Mouse (Mus musculus) layer of hippocampus, postnatal 10 days (tissue): ENCODE results near the gene Mpped2. TPM values are rescaled to one million over a fixed set of nuclear protein-coding genes. Genes with fewer than 3 reads are reported as not detected.
A peak's percentile ranks its signal among the peaks of the same experiment; 100 is the strongest.

Source experiments
- DNase-seq, 2 experiments: peaks; one replicate each; pipeline ENCODE4 v3.0.0; 2021; ENCODE audit warnings: low spot score in 2 of 2
- total RNA-seq, 2 experiments: library from RNA; stranded (reverse); gene quantifications; 2 replicates each; pipeline ENCODE4 v1.2.3; 2021

The Mpped2 gene
- total RNA-seq, 2 experiments from 2014 or later: 40.8 to 46.8 TPM

DNA sequence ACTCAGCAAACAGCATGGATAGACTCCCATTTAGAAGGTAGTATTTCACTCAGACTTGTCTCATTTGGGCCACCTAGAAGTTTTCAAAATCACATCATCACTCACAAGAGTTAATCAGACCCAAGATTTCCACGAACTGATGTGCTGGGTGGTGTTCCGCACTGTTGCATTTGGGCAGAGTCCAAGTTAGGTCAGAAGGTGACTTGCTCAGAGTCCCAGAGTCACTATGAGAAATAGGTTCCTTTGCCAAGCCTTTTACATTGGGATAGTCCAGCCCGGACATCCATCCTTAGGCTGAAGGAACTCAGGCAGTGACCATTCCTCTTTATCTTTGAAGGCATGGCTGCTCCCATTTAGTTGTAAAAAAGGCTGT, 97.2 kb downstream of the Mpped2 start:
- no peak for DNase-seq

DNA sequence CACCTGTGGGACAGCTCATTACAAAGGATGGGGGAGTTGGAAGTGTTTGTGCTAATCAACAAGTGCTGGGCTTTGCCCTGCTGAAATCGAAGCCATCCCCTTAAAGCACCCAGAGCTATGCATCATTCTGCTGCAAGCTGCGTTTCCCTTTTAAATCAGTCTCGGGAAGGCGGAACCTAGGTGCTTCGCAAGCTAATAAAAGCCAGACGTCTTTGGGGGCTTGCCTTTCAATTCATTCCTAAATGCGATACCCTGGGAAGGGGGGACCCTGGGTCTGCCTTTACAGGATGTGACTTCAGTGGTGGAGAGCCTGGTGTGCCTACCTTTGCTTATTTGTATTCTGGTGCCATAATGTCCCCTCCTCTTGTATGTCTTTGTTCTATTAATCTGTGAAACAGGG, 103.2 kb downstream of the Mpped2 start:
- DNase-seq: no peak

- no peak for DNase-seq
Observed at GRCm38 (mm10) chr2:106797855-106798254, 104.8 kb downstream of the Mpped2 start.

GRCm38 (mm10) chr2:106798824-106799223, 105.8 kb downstream of the Mpped2 start:
- no peak for DNase-seq

GRCm38 (mm10) chr2:106815898-106816297, 122.8 kb downstream of the Mpped2 start:
- DNase-seq: no peak

- DNase-seq: no peak
Observed at GRCm38 (mm10) chr2:106821292-106821691, 128.2 kb downstream of the Mpped2 start.

- DNase-seq: no peak
Observed at GRCm38 (mm10) chr2:106821883-106822282, 128.8 kb downstream of the Mpped2 start.

DNA sequence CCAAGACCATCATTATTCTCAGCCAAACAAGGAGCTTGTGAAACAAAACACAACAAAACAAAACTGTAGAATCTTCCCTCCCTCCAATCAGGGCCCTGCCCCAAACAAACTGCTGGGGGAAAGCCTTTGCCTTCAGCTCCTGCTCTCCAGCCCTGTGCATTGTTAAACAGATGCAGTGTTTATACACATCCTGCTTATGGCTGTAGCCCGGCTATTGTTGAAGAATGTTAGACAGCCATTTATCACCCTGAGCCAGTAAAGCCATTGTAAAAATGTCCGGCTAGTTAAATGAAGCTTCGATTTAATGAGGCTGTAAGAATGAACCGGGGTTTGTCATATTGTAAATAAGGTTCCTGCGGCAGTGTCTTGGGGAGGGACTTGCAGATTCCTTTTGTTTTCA, 129.5 kb downstream of the Mpped2 start:
- no peak for DNase-seq

- DNase-seq: no peak
Observed at GRCm38 (mm10) chr2:106825461-106825860, 132.4 kb downstream of the Mpped2 start.

- no peak for DNase-seq
Observed at GRCm38 (mm10) chr2:106826023-106826422, 133.0 kb downstream of the Mpped2 start.

DNA sequence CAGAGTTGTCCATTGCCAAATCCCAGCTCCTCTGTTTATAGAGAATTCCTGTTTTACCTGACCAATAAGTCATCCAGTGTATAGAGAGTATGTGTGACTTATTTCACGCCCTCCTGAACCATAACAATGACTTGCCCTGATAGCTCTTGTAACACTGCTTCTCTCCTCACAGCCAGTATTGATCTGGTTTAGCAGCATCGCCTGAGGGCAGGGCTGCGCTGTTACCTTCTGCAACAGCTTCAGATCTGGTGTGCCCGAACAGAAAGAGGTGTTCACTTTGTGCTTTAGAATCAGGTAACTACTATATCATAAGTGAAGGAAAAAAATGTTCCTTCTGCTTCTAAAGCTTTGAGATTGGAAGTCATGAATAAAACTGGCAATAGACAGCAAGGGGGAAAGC, 133.7 kb downstream of the Mpped2 start:
- no peak for DNase-seq

GRCm38 (mm10) chr2:106828573-106829310, 135.7 kb downstream of the Mpped2 start:
- peak in 1 of 2 experiments; percentile 25 for DNase-seq

DNA sequence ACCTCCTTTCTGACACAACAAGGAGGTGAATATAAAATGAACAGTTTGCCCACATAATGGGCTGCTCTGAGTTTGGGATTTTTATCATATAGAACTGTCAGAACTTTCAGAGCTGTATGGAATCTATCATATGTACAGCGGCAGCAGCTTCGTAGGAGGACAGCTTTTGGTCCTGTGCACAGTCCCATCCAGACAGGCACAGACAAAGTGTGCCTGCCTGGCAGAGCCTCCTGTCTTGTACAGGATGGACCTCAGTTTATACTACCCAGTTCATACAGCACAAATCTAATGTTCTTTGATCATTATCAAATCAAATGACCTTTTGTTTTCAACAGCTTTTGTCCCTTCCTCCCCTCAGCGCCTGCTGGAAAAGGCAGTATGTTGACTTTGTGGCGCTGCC, 136.4 kb downstream of the Mpped2 start:
- no peak for DNase-seq

DNA sequence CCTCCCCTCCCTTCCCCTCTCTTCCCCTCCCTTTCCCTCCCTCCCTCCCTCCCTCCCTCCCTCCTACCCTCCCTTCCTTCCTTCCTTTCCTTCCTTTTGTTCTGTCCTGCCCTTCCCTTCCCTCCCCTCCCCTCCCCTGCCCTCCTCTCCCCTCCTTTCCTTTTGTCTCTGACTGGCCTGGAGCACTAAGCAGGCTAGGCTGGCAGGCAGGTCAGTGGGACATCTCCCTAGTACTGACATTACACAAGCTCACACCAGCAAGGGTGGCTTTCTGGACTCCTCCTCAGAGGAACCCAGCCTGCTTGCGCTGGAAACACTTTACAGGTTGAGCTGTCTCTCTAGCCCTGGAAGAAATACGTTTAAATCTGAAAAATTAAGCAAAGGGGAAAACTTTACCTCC, 139.5 kb downstream of the Mpped2 start:
- DNase-seq: no peak

GRCm38 (mm10) chr2:106833212-106833611, 140.1 kb downstream of the Mpped2 start:
- DNase-seq: no peak

DNA sequence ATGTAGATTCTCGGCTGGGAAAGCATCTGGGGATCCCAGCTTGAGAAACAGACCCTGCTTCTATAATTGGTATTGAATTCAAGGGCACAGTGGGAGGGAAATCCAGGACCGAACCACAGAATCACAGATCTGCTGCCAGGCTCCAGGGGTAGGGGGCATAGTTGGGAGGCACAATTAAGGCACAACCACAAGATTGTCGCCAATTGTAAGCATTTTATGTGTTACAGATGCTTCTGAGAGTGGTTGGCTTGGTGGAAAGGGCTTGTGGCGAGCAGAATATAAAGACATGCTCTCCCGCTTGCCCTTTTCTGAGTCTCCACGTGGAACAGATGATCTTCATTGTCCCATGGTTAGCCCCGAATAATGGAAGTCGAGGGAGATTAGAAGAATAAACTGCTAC, 142.3 kb downstream of the Mpped2 start:
- no peak for DNase-seq

GRCm38 (mm10) chr2:106837241-106837640, 144.2 kb downstream of the Mpped2 start:
- no peak for DNase-seq

GRCm38 (mm10) chr2:106844147-106844546, 151.1 kb downstream of the Mpped2 start:
- no peak for DNase-seq

DNA sequence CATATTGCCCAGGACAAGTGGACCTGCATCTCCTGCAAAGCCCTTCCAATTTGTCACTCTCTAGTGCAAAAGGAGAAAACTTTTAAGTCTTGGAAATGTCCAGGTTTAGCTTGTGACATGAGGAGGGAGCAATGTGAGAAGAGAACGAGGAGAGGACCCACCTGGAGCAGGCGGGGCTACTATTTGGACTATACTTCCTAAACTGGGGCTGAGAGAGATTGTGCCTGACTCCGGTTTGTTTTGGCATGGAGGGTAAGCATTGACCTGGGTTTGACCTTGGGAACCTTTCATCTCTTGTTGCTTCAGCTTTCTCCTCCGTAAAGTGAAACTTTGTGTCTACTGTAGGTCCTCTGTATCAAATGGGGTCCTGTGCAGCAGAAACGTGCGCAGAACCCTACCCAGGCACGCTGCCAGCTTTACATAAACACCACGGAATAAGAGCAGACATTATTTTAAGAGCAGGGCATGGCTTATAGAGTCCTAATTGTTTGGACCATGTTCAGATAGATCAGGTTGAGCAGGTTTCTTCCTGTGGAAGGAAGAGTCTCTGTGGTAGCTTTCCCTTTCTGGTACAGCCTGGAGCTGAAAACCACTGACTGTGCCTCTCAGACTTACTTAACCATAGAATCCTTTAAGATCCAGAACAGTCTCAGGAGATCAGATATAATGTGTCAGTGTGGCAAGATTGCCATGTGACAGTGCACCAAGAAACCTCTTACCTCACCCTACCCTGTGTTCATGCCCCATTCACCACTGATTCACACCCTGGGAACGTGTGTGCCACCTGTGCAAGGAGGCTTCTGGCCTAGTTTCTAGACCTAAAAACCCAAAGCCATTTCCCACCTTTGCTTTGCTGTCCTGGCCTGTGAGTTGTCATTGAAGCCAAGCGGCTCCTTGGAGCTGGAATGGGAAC, 152.0 kb downstream of the Mpped2 start:
- DNase-seq: no peak

- DNase-seq: no peak
Observed at GRCm38 (mm10) chr2:106846511-106846910, 153.4 kb downstream of the Mpped2 start.

- DNase-seq: no peak
Observed at GRCm38 (mm10) chr2:106849389-106849788, 156.3 kb downstream of the Mpped2 start.

GRCm38 (mm10) chr2:106851515-106851914, 158.4 kb downstream of the Mpped2 start:
- no peak for DNase-seq
